Mouse (Mus musculus): ENCODE measurements around the gene Fzd1. TPM values are rescaled to one million over a fixed set of nuclear protein-coding genes. Genes with fewer than 3 reads are reported as not detected.

Gene Fzd1
- 10.0 and 10.3 TPM in 2 replicates for polyA plus RNA-seq (2015; fragmentation: Nextera tagmentation; extraction: Ambion mirVana)

GRCm38 (mm10) chr5:4757902-4758301, at the start of gene Fzd1:
Fzd1 (minus strand) TSS chr5:4758035.
- Histone ChIP-seq H3K9me3 (no peaks in the 10 kb centered on the region), H3K36me3 (no peaks in the 10 kb centered on the region), H3K4me2 (peak within 1 kb of the TSS; percentile 99), H3K27ac (peak within 1 kb of the TSS; percentile 94), H3K9ac (peak within 1 kb of the TSS; percentile 88), H3K4me3 (peak within 1 kb of the TSS; percentile 82), H3K27me3 (peaks cover 39% of the 10 kb centered on the region), H3K4me1 (replicated peaks) (peaks cover 39% of the 10 kb centered on the region)
- under 1% methylated on average over 29 of the region's 33 CpGs for WGBS
- ATAC-seq (ENCODE audit: low FRiP score) = peak; percentile 95

- no peak overlapping the region for H3K4me2 ChIP-seq
- 64% methylated on average over 4 of the region's 4 CpGs for WGBS
- H3K27me3 ChIP-seq = peaks cover 29% of the 10 kb centered on the region
- no peak for ATAC-seq (ENCODE audit: low FRiP score)
- no peaks in the 10 kb centered on the region for H3K36me3 ChIP-seq
- no peak overlapping the region for H3K9ac ChIP-seq
- H3K27ac ChIP-seq = no peak overlapping the region
- H3K9me3 ChIP-seq = no peaks in the 10 kb centered on the region
- H3K4me1 ChIP-seq (replicated peaks) = peaks cover 17% of the 10 kb centered on the region
- no peak overlapping the region for H3K4me3 ChIP-seq
Measured at GRCm38 (mm10) chr5:4805228-4805627, 47.4 kb upstream of the Fzd1 start.

- 87% methylated on average over 5 of the region's 5 CpGs for WGBS
- Histone ChIP-seq H3K4me2 (no peak overlapping the region), H3K9me3 (no peaks in the 10 kb centered on the region), H3K9ac (no peak overlapping the region), H3K4me1 (replicated peaks) (peaks cover 17% of the 10 kb centered on the region), H3K27me3 (peaks cover 23% of the 10 kb centered on the region), H3K36me3 (no peaks in the 10 kb centered on the region), H3K27ac (no peak overlapping the region), H3K4me3 (no peak overlapping the region)
- ATAC-seq (ENCODE audit: low FRiP score) = no peak
Measured at GRCm38 (mm10) chr5:4803708-4804107, 45.9 kb upstream of the Fzd1 start.

- Histone ChIP-seq H3K36me3 (no peaks in the 10 kb centered on the region), H3K4me1 (replicated peaks) (peaks cover 17% of the 10 kb centered on the region), H3K27me3 (peaks cover 14% of the 10 kb centered on the region), H3K4me2 (no peak overlapping the region), H3K27ac (no peak overlapping the region), H3K9me3 (no peaks in the 10 kb centered on the region), H3K9ac (no peak overlapping the region), H3K4me3 (no peak overlapping the region)
- no peak for ATAC-seq (ENCODE audit: low FRiP score)
Measured at GRCm38 (mm10) chr5:4801971-4802370, 44.1 kb upstream of the Fzd1 start.

GRCm38 (mm10) chr5:4801096-4801850, 43.4 kb upstream of the Fzd1 start:
- Histone ChIP-seq H3K9ac (no peak overlapping the region), H3K4me1 (replicated peaks) (peaks cover 17% of the 10 kb centered on the region), H3K36me3 (no peaks in the 10 kb centered on the region), H3K27ac (no peak overlapping the region), H3K4me2 (no peak overlapping the region), H3K27me3 (peaks cover 14% of the 10 kb centered on the region), H3K4me3 (no peak overlapping the region), H3K9me3 (no peaks in the 10 kb centered on the region)
- WGBS = 34% methylated on average over 8 of the region's 8 CpGs
- ATAC-seq (ENCODE audit: low FRiP score) = peak; percentile 87

- WGBS = 80% methylated on average over 3 of the region's 3 CpGs
- Histone ChIP-seq H3K4me3 (no peak overlapping the region), H3K9me3 (no peaks in the 10 kb centered on the region), H3K9ac (no peak overlapping the region), H3K4me2 (no peak overlapping the region), H3K27me3 (peaks cover 6% of the 10 kb centered on the region; the same call in 1 of the 2 replicates), H3K27ac (no peak overlapping the region), H3K36me3 (no peaks in the 10 kb centered on the region), H3K4me1 (replicated peaks) (0 out of 2 replicates have a peak, but pooled peaks cover 7% of the 10 kb centered on the region)
- no peak for ATAC-seq (ENCODE audit: low FRiP score)
Measured at GRCm38 (mm10) chr5:4791219-4791618, 33.4 kb upstream of the Fzd1 start.

GRCm38 (mm10) chr5:4790265-4790664, 32.4 kb upstream of the Fzd1 start:
- H3K36me3 ChIP-seq = no peaks in the 10 kb centered on the region
- no peak overlapping the region for H3K9ac ChIP-seq
- peaks cover 7% of the 10 kb centered on the region; the same call in 1 of the 2 replicates for H3K27me3 ChIP-seq
- WGBS = 69% methylated on average over 4 of the region's 4 CpGs
- no peak overlapping the region for H3K4me3 ChIP-seq
- 0 out of 2 replicates have a peak, but pooled peaks cover 7% of the 10 kb centered on the region for H3K4me1 ChIP-seq (replicated peaks)
- H3K4me2 ChIP-seq = no peak overlapping the region
- H3K27ac ChIP-seq = no peak overlapping the region
- no peak for ATAC-seq (ENCODE audit: low FRiP score)
- H3K9me3 ChIP-seq = no peaks in the 10 kb centered on the region

- Histone ChIP-seq H3K27ac (no peak overlapping the region), H3K36me3 (no peaks in the 10 kb centered on the region), H3K4me2 (no peak overlapping the region), H3K4me3 (no peak overlapping the region), H3K27me3 (peaks cover 9% of the 10 kb centered on the region), H3K9me3 (no peaks in the 10 kb centered on the region), H3K9ac (no peak overlapping the region), H3K4me1 (replicated peaks) (0 out of 2 replicates have a peak, but pooled peaks cover 7% of the 10 kb centered on the region)
- 90% methylated on average over 3 of the region's 3 CpGs for whole genome bisulfite sequencing
- ATAC-seq (ENCODE audit: low FRiP score) = no peak
Measured at GRCm38 (mm10) chr5:4788484-4788883, 30.6 kb upstream of the Fzd1 start.

- H3K9me3 ChIP-seq = no peaks in the 10 kb centered on the region
- 83% methylated on average over 3 of the region's 3 CpGs for WGBS
- H3K27me3 ChIP-seq = peaks cover 9% of the 10 kb centered on the region
- no peak overlapping the region for H3K9ac ChIP-seq
- 0 out of 2 replicates have a peak, but pooled peaks cover 7% of the 10 kb centered on the region for H3K4me1 ChIP-seq (replicated peaks)
- H3K27ac ChIP-seq = no peak overlapping the region
- no peaks in the 10 kb centered on the region for H3K36me3 ChIP-seq
- ATAC-seq (ENCODE audit: low FRiP score) = no peak
- H3K4me3 ChIP-seq = no peak overlapping the region
- no peak overlapping the region for H3K4me2 ChIP-seq
Measured at GRCm38 (mm10) chr5:4786816-4787215, 29.0 kb upstream of the Fzd1 start.

- Histone ChIP-seq H3K4me1 (replicated peaks) (0 out of 2 replicates have a peak, but pooled peaks cover 4% of the 10 kb centered on the region), H3K27ac (no peak overlapping the region), H3K9ac (no peak overlapping the region), H3K4me2 (no peak overlapping the region), H3K36me3 (no peaks in the 10 kb centered on the region), H3K27me3 (peaks cover 8% of the 10 kb centered on the region; the same call in 1 of the 2 replicates), H3K4me3 (no peak overlapping the region), H3K9me3 (no peaks in the 10 kb centered on the region)
- ATAC-seq (ENCODE audit: low FRiP score) = no peak
- WGBS = 68% methylated on average over 3 of the region's 3 CpGs
Measured at GRCm38 (mm10) chr5:4778274-4778673, 20.4 kb upstream of the Fzd1 start.

GRCm38 (mm10) chr5:4776495-4776894, 18.7 kb upstream of the Fzd1 start:
- H3K36me3 ChIP-seq = no peaks in the 10 kb centered on the region
- H3K9ac ChIP-seq = no peak overlapping the region
- no peak overlapping the region for H3K4me2 ChIP-seq
- 67% methylated on average over 2 of the region's 2 CpGs for WGBS
- no peak for ATAC-seq (ENCODE audit: low FRiP score)
- H3K9me3 ChIP-seq = no peaks in the 10 kb centered on the region
- no peak overlapping the region for H3K27ac ChIP-seq
- H3K4me3 ChIP-seq = no peak overlapping the region
- H3K27me3 ChIP-seq = peaks cover 8% of the 10 kb centered on the region; the same call in 1 of the 2 replicates
- 0 out of 2 replicates have a peak, but pooled peaks cover 7% of the 10 kb centered on the region for H3K4me1 ChIP-seq (replicated peaks)

GRCm38 (mm10) chr5:4773090-4773772, 15.4 kb upstream of the Fzd1 start:
- Histone ChIP-seq H3K4me1 (replicated peaks) (0 out of 2 replicates have a peak, but pooled peaks cover 7% of the 10 kb centered on the region), H3K4me3 (no peak overlapping the region), H3K27ac (no peak overlapping the region), H3K4me2 (no peak overlapping the region), H3K9me3 (no peaks in the 10 kb centered on the region), H3K27me3 (no peaks in the 10 kb centered on the region), H3K36me3 (no peaks in the 10 kb centered on the region), H3K9ac (no peak overlapping the region)
- no peak for ATAC-seq (ENCODE audit: low FRiP score)
- 13% methylated on average over 9 of the region's 9 CpGs for WGBS
